Mouse (Mus musculus) limb, embryonic 10.5 days (tissue): ENCODE results near the gene Cited2. TPM values are rescaled to one million over a fixed set of nuclear protein-coding genes. Genes with fewer than 3 reads are reported as not detected.
A peak's percentile ranks its signal among the peaks of the same experiment; 100 is the strongest.

Experiments used
- DNase-seq: peaks from one replicate; pipeline ENCODE4 v3.0.0-alpha.2; 2017; ENCODE audit warnings: low spot score
- H3K27ac ChIP-seq: fragments of 300-500 bp; sonication (generic); 2 replicates; pipeline ENCODE4 v1.5.1; 2016; ENCODE audit warnings: mild to moderate bottlenecking
- H3K27me3 ChIP-seq: fragments of 300-500 bp; sonication (generic); 2 replicates; pipeline ENCODE4 v1.6.1; 2016; ENCODE audit warnings: low read depth, mild to moderate bottlenecking; ENCODE audit not compliant: poor library complexity, severe bottlenecking
- H3K36me3 ChIP-seq: fragments of 300-500 bp; sonication (generic); 2 replicates; pipeline ENCODE4 v1.6.1; 2016; ENCODE audit warnings: mild to moderate bottlenecking, moderate library complexity
- H3K4me1 ChIP-seq: fragments of 300-500 bp; sonication (generic); 2 replicates; pipeline ENCODE4 v1.6.1; 2016
- H3K4me3 ChIP-seq: fragments of 300-500 bp; sonication (generic); 2 replicates; pipeline ENCODE4 v1.5.1; 2016; ENCODE audit warnings: mild to moderate bottlenecking, moderate library complexity
- H3K9me3 ChIP-seq: fragments of 300-500 bp; sonication (generic); replicated peaks from 2 replicates; pipeline ENCODE4 v1.6.1; 2016; ENCODE audit warnings: mild to moderate bottlenecking
- WGBS: fragments of 180-500 bp; shearing (Covaris S2); methylation state at CpG from one replicate; pipeline ENCODE4 v1.1.7; 2016; 5-methylcytosine and 5-hydroxymethylcytosine counted together
- polyA plus RNA-seq: library from polyadenylated mRNA; unstranded; fragments of >200 nt; fragmentation: Nextera tagmentation; extraction: Ambion mirVana; gene quantifications from 2 replicates; pipeline ENCODE4 v1.2.1, GENCODE M21; 2016

Cited2 gene
- polyA plus RNA-seq, 1 experiment from 2014 or later: 49.9 TPM

GRCm38 (mm10) chr10:17705466-17705973 lies 17.5 kb upstream of the Cited2 start:
- no peaks in the 10 kb centered on the region for H3K36me3 ChIP-seq
- H3K27ac ChIP-seq: no peak overlapping the region
- H3K9me3 ChIP-seq: no peaks in the 10 kb centered on the region
- H3K27me3 ChIP-seq: no peaks in the 10 kb centered on the region
- no peak for DNase-seq
- H3K4me3 ChIP-seq: no peak overlapping the region
- H3K4me1 ChIP-seq: peaks cover 5% of the 10 kb centered on the region; the same call in 1 of the 2 replicates
- WGBS: 15% methylated on average over 4 of the region's 4 CpGs

DNA sequence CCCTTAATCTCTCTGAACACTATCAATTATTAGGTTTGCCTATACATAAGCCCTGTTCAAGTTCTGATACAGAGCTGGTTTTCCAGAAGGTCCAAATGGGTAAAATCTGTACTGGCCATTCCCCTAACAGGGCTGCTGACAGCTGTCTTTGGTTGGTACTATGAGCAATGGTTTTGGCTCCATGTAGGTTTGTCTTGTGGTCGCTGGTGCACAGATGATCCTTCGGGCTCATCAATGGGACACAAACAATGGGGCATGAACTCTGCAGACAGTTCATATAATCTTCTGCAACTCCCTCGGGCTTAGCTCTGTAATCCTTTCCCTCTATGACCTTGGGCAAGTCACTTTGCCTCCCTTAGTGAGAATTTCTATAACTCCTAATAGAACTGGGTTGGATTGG lies 12.3 kb upstream of the Cited2 start:
- H3K27me3 ChIP-seq: no peaks in the 10 kb centered on the region
- no peak overlapping the region for H3K4me3 ChIP-seq
- H3K27ac ChIP-seq: no peak overlapping the region
- no peak for DNase-seq
- no peaks in the 10 kb centered on the region for H3K9me3 ChIP-seq
- H3K36me3 ChIP-seq: no peaks in the 10 kb centered on the region
- 90% methylated on average over 3 of the region's 3 CpGs for WGBS
- H3K4me1 ChIP-seq: peaks cover 1% of the 10 kb centered on the region; the same call in 1 of the 2 replicates

GRCm38 (mm10) chr10:17719009-17719570 lies 3.9 kb upstream of the Cited2 start:
- WGBS: 90% methylated on average over 4 of the region's 4 CpGs
- H3K36me3 ChIP-seq: peaks cover 2% of the 10 kb centered on the region; the same call in 1 of the 2 replicates
- H3K27me3 ChIP-seq: no peaks in the 10 kb centered on the region
- no peaks in the 10 kb centered on the region for H3K9me3 ChIP-seq
- H3K27ac ChIP-seq: no peak overlapping the region
- peaks cover 8% of the 10 kb centered on the region for H3K4me1 ChIP-seq
- DNase-seq: no peak
- no peak overlapping the region for H3K4me3 ChIP-seq

DNA sequence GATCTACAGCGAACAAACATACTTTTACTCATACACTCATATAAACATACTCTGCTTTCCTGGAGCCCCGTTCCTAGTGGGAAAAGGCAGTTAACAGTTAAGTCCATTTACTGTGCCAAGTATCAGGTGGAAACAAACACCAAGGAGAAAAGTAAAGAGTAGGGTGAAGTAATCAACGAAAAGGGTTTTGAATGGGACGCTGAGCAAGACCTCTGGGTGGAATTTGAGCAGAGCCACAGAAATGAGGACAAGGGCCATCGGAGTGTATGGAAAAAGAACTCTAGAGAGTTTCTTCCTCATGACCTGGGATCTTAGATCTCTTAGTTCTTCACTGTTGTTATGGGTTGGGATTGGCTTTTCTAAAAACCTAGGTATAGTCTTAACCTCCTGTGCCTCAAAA lies 3.4 kb upstream of the Cited2 start:
- no peak overlapping the region for H3K4me3 ChIP-seq
- no peaks in the 10 kb centered on the region for H3K9me3 ChIP-seq
- 96% methylated on average over 5 of the region's 5 CpGs for WGBS
- no peak for DNase-seq
- H3K27me3 ChIP-seq: no peaks in the 10 kb centered on the region
- peaks cover 8% of the 10 kb centered on the region for H3K4me1 ChIP-seq
- no peak overlapping the region for H3K27ac ChIP-seq
- H3K36me3 ChIP-seq: peaks cover 7% of the 10 kb centered on the region

GRCm38 (mm10) chr10:17720891-17721601 lies 2.0 kb upstream of the Cited2 start:
- 84% methylated on average over 8 of the region's 8 CpGs for WGBS
- no peaks in the 10 kb centered on the region for H3K9me3 ChIP-seq
- no peak for DNase-seq
- peaks cover 14% of the 10 kb centered on the region for H3K36me3 ChIP-seq
- peak overlapping the region; percentile 96 for H3K4me3 ChIP-seq
- H3K27ac ChIP-seq: peak overlapping the region; percentile 96
- H3K4me1 ChIP-seq: peaks cover 19% of the 10 kb centered on the region
- no peaks in the 10 kb centered on the region for H3K27me3 ChIP-seq

GRCm38 (mm10) chr10:17721602-17722121 lies 1.4 kb upstream of the Cited2 start:
- WGBS: under 1% methylated on average over 21 of the region's 21 CpGs
- Histone ChIP-seq H3K4me1 (peaks cover 26% of the 10 kb centered on the region), H3K27me3 (no peaks in the 10 kb centered on the region), H3K9me3 (no peaks in the 10 kb centered on the region), H3K4me3 (peak overlapping the region; percentile 96), H3K27ac (peak overlapping the region; percentile 96), H3K36me3 (peaks cover 14% of the 10 kb centered on the region)
- no peak for DNase-seq

- peak overlapping the region; percentile 96 for H3K27ac ChIP-seq
- peak; percentile 95 for DNase-seq
- H3K4me1 ChIP-seq: peaks cover 30% of the 10 kb centered on the region
- H3K27me3 ChIP-seq: no peaks in the 10 kb centered on the region
- H3K9me3 ChIP-seq: no peaks in the 10 kb centered on the region
- H3K4me3 ChIP-seq: peak overlapping the region; percentile 96
- peaks cover 14% of the 10 kb centered on the region for H3K36me3 ChIP-seq
- under 1% methylated on average over 24 of the region's 24 CpGs for WGBS
Observed at GRCm38 (mm10) chr10:17722158-17722557, 860 bp upstream of the Cited2 start.

GRCm38 (mm10) chr10:17723421-17723841 lies 413 bp downstream of the Cited2 start:
- 1% methylated on average over 30 of the region's 30 CpGs for WGBS
- Histone ChIP-seq H3K36me3 (peaks cover 14% of the 10 kb centered on the region), H3K9me3 (no peaks in the 10 kb centered on the region), H3K4me1 (peaks cover 40% of the 10 kb centered on the region), H3K27ac (peak overlapping the region; percentile 96), H3K4me3 (peak overlapping the region; percentile 96), H3K27me3 (no peaks in the 10 kb centered on the region)
- DNase-seq: no peak

GRCm38 (mm10) chr10:17723871-17724741 lies 1.1 kb downstream of the Cited2 start:
- under 1% methylated on average over 65 of the region's 65 CpGs for WGBS
- H3K4me1 ChIP-seq: peaks cover 47% of the 10 kb centered on the region
- H3K36me3 ChIP-seq: peaks cover 14% of the 10 kb centered on the region
- H3K9me3 ChIP-seq: no peaks in the 10 kb centered on the region
- H3K4me3 ChIP-seq: peak overlapping the region; percentile 96
- H3K27me3 ChIP-seq: no peaks in the 10 kb centered on the region
- H3K27ac ChIP-seq: peak overlapping the region; percentile 96
- peak; percentile 69 for DNase-seq

DNA sequence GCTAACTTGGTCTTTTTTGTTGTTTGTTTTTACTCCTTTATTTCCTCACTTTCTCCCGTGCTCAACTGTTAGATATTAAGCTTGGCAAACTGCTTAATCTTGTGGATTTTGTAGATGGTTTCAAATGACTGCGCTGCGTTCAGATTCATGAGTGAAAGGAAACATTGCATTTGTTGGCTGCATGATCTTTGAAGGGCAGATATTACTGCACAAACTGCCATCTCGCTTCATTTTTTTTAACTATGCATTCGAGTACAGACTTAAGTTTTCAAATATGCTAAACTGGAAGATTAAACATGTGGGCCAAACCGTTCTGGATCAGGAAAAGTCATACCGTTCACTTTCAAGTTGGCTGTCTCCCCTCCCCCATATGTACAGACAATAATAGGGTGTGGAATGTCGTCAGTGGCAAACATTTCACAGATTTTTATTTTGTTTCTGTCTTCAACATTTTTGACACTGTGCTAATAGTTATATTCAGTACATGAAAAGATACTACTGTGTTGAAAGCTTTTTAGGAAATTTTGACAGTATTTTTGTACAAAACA lies 2.1 kb downstream of the Cited2 start:
- 24% methylated on average over 8 of the region's 8 CpGs for WGBS
- Histone ChIP-seq H3K36me3 (peaks cover 14% of the 10 kb centered on the region), H3K27ac (peak overlapping the region; percentile 96; the same call in 1 of the 2 replicates), H3K4me3 (peak overlapping the region; percentile 96), H3K27me3 (no peaks in the 10 kb centered on the region), H3K4me1 (peaks cover 52% of the 10 kb centered on the region), H3K9me3 (no peaks in the 10 kb centered on the region)
- DNase-seq: no peak

GRCm38 (mm10) chr10:17725644-17726372 lies 2.8 kb downstream of the Cited2 start:
- Histone ChIP-seq H3K4me3 (peak overlapping the region; percentile 96), H3K36me3 (peaks cover 14% of the 10 kb centered on the region), H3K27ac (peak overlapping the region; percentile 30; the same call in 1 of the 2 replicates), H3K27me3 (no peaks in the 10 kb centered on the region), H3K9me3 (no peaks in the 10 kb centered on the region), H3K4me1 (peaks cover 52% of the 10 kb centered on the region)
- DNase-seq: no peak
- 31% methylated on average over 7 of the region's 7 CpGs for WGBS

DNA sequence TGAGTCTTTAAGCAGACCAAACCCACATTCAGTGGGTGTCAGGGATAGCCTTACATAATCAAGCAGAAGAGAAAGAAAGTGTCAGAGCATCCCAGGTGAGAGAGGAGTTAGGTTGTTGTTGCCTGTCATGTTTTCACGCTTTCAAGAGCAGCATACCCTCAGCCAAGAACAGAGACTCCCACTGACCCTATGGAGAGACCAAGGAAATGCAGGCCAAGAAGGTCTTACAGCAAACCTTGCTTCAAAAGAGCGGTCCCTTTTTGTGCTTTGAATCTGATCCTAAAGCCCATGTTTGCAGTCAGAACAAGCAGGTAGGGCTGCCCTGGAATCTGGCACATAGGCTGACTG lies 3.3 kb downstream of the Cited2 start:
- Histone ChIP-seq H3K4me1 (peaks cover 49% of the 10 kb centered on the region), H3K9me3 (no peaks in the 10 kb centered on the region), H3K27me3 (no peaks in the 10 kb centered on the region), H3K36me3 (peaks cover 14% of the 10 kb centered on the region), H3K4me3 (peak overlapping the region; percentile 96), H3K27ac (peak overlapping the region; percentile 5; the same call in 1 of the 2 replicates)
- 38% methylated on average over 2 of the region's 2 CpGs for WGBS
- DNase-seq: no peak
